Mouse (Mus musculus) heart, adult 2 months (tissue): ENCODE data around the gene Orc1.

Experiments
- CTCF ChIP-seq: fragments of 200-600 bp; IDR thresholded peaks from 2 replicates; pipeline ENCODE4 v1.8.1; 2022; ENCODE audit warnings: antibody characterized with exemption, mild to moderate bottlenecking, moderate library complexity
- POLR2A ChIP-seq: fragments of 200-500 bp; IDR thresholded peaks from 2 replicates; pipeline ENCODE4 v1.6.1; 2011; ENCODE audit warnings: mild to moderate bottlenecking, low read depth, low read length, control low read depth; ENCODE audit not compliant: insufficient read depth

DNA sequence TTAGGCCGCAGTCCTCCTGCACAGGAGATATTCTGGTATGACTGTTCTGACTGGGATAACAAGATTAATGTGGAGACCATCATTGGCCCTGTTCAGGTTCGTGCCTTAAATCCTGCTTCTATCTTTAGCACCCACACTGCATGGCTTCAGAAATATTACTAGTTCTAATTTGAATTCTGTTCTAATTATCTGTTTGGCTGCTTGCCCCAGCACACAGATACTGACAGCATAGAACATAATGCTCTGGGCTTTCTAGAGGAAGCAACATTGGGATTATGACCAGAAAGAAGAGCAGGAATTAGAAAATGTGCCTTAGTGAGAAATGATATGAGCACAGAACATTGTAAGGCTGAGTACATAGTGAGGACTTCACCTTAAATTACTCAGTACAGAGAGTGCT is 14.2 kb downstream of the Orc1 start:
- TF ChIP-seq POLR2A, result no peak
- no peak for TF ChIP-seq CTCF
